Mouse (Mus musculus) mature B cell (primary cell): Measurements from ENCODE around the gene Sgce.

Experiments used
- in situ Hi-C: fragments of 300-500 bp; cut with MboI; formaldehyde crosslinking; loops from 2 replicates; pipeline ENCODE4 v1.14.3; 2019

The Sgce gene

DNA sequence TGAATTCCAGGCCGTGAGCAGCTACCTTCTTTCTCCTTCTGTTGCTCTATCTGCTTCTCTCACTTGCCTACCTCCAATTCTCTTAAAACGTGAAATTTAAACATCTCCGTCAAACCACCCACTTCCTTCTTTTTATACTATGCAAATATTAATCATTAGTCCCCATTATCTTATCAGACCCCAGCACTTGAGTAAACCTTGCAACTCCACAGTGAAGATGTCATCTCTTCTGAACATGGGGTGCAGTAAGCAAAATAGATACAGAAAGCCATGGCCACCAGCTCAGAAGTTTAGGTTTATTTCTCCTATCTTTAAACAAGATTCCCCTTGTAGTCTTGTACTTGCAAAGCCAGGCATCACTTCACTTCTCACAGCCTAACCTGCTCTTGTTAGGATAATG, 99.7 kb downstream of the Sgce start:
- in situ Hi-C loops: no loop called here

DNA sequence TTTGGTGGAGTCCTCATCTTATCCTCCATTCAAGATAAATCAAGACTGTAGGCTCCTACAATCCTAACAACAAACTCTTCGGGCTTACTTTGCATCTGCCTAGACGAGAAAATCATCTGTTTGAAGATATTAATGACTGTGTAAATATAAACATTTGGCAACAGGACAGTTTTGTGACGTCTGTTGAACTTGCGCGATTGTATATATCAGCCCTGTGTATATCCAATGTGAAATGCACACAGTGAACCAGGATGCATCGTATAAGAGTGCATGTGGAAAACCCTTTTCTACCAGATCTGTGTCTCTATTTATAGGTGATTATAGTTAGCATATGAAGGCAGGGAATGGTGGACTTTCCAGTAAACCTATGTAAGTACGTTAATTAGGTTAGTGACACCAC, 104.9 kb downstream of the Sgce start:
- in situ Hi-C loops: no loop called here

DNA sequence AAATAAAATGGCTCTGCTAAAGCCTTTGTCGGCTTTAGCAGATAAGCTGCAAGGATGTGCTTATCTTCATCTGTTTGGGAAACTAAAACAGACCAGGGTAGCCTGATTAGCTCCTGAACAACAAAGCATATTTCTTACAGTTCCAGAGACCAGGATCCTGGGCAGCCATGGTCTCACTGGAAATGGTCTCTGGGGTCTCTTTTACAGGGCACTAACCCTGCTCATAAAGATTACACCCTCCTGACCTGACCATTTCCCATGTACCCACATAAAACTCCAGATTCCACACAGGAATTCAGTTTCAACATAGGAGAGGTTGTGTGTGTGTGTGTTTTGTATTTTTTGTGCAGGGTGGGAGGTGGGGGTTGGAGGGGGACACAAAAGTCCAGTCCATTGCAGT, 112.2 kb downstream of the Sgce start:
- in situ Hi-C loops: no loop called here

DNA sequence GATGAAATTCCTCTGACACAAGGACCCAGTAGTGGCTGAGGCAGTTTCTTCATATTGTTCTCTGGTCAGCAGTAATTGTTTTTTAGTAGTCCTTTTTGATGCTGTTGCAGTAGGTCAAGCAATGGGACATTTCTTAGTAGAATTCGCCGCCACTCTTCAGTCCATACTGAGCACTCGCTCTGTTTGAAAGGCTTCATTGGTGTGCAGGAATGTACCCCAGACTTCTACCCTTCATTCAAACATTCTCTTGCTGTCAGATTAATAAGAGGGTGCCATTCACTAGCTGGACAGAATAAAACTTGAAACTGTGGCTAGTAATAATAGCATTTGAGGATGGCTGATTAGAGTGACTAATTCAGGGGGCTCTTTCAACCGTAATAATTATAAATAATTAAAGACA, 113.8 kb downstream of the Sgce start:
- in situ Hi-C loops: no loop called here

DNA sequence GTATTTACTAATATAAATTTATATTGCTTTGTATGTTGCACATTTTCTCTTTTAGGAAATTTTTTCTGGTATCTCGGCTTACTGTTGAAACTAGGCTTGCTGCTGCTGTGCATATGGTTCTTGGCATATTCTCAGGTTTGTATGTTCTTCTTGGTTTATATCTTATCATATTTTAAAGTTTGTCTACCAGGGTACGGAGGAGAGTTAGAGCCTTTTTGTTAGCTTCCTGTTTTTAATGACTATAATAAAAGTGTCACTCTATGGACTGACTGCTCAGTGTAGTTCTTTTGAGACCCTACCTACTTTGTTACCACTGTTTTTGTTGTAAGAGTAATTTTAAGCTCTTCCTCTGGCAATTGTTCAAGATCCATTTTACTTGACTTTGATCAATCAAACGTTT, 115.5 kb downstream of the Sgce start:
- in situ Hi-C loops: no loop called here
